Mouse (Mus musculus): ENCODE results near the gene Qars.

- TF ChIP-seq CTCF (IDR thresholded peaks at IDR 0.05; ENCODE audit: borderline replicate concordance, insufficient read depth, low read length) (no peak), POLR2A (IDR thresholded peaks at IDR 0.05; ENCODE audit: low read depth, low read length) (no peak)
These were observed 39.4 kb downstream of the Qars start for GRCm38 (mm10) chr9:108546875-108547274.

All from embryonic fibroblast, embryonic 13.5 days (primary cell).